Mouse (Mus musculus) lung, embryonic 16.5 days (tissue): ENCODE results near the gene Rasal3. TPM values are rescaled to one million over a fixed set of nuclear protein-coding genes. Genes with fewer than 3 reads are reported as not detected.
A peak's percentile ranks its signal among the peaks of the same experiment; 100 is the strongest.

Source experiments
- ATAC-seq: fragments of 200-750 bp; cut with Nextera tagmentation; 2 replicates; pipeline ENCODE4 v1.8.0; 2017; ENCODE audit warnings: low read depth, mild to moderate bottlenecking, moderate library complexity
- H3K27ac ChIP-seq: fragments of 300-500 bp; sonication (generic); 2 replicates; pipeline ENCODE4 v1.5.1; 2014; ENCODE audit warnings: mild to moderate bottlenecking, control low read depth, low read length
- H3K27me3 ChIP-seq: fragments of 300-500 bp; sonication (generic); 2 replicates; pipeline ENCODE4 v1.6.1; 2014; ENCODE audit warnings: low read depth, low read length, mixed read lengths; ENCODE audit not compliant: control insufficient read depth, insufficient read depth
- H3K36me3 ChIP-seq: fragments of 300-500 bp; sonication (generic); 2 replicates; pipeline ENCODE4 v1.6.1; 2014; ENCODE audit warnings: low read length; ENCODE audit not compliant: control insufficient read depth, insufficient read depth
- H3K4me1 ChIP-seq: fragments of 300-500 bp; sonication (generic); replicated peaks from 2 replicates; pipeline ENCODE4 v1.6.1; 2014; ENCODE audit warnings: low read length, mixed read lengths; ENCODE audit not compliant: control insufficient read depth, insufficient read depth
- H3K4me2 ChIP-seq: fragments of 300-500 bp; sonication (generic); 2 replicates; pipeline ENCODE4 v1.6.1; 2014; ENCODE audit warnings: low read depth, low read length, control low read depth
- H3K4me3 ChIP-seq: fragments of 300-500 bp; sonication (generic); 2 replicates; pipeline ENCODE4 v1.5.1; 2014; ENCODE audit warnings: mild to moderate bottlenecking, low read length, control low read depth
- H3K9ac ChIP-seq: fragments of 300-500 bp; sonication (generic); 2 replicates; pipeline ENCODE4 v1.6.1; 2014; ENCODE audit warnings: low read length, control low read depth
- H3K9me3 ChIP-seq: fragments of 300-500 bp; sonication (generic); 2 replicates; pipeline ENCODE4 v1.6.1; 2016; ENCODE audit warnings: low read length; ENCODE audit not compliant: control insufficient read depth
- WGBS: fragments of 180-500 bp; shearing (Covaris S2); extraction: QIAGEN DNeasy Blood & Tissue Kit; methylation state at CpG from one replicate; pipeline ENCODE4 v1.1.7; 2014; 5-methylcytosine and 5-hydroxymethylcytosine counted together
- polyA plus RNA-seq: library from polyadenylated mRNA; unstranded; fragments of >200 nt; fragmentation: Nextera tagmentation; extraction: Ambion mirVana; gene quantifications from 2 replicates; pipeline ENCODE4 v1.2.1, GENCODE M21; 2015

Rasal3 gene
- 1.7 and 4.0 TPM in 2 replicates for polyA plus RNA-seq

DNA sequence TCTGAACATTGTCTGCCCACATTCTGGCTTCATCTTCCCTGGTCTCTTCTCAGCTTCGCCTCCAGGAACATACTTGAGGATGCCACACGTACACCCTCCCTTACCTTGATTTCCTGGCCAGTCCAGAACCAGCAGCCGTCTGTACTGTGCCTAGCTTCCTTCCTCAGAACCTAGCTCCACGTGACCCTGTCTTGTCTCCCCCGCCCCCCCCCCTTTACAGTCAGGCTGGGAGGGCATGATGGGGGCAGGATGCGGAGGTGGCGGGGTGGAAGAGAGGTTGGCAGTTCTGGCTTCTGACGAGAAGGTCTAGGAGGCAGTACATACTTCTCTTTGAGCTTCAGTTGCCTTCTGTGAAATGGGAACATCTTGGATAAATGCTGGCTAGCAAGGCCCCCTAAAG, at the start of gene Rasal3:
Gene Rasal3 (minus strand): TSS at position 167 of the 400 bp plus-strand sequence.
- Histone ChIP-seq H3K4me1 (no peaks in the 10 kb centered on the region), H3K27me3 (peaks cover under 1% of the 10 kb centered on the region; the same call in 1 of the 2 replicates), H3K27ac (no peak within 1 kb of the TSS), H3K9ac (no peak within 1 kb of the TSS), H3K4me3 (no peak within 1 kb of the TSS), H3K9me3 (no peaks in the 10 kb centered on the region), H3K36me3 (no peaks in the 10 kb centered on the region), H3K4me2 (no peak within 1 kb of the TSS)
- WGBS, result 54% methylated on average over 8 of the region's 8 CpGs
- peak; percentile 36; the same call in 1 of the 2 replicates for ATAC-seq

DNA sequence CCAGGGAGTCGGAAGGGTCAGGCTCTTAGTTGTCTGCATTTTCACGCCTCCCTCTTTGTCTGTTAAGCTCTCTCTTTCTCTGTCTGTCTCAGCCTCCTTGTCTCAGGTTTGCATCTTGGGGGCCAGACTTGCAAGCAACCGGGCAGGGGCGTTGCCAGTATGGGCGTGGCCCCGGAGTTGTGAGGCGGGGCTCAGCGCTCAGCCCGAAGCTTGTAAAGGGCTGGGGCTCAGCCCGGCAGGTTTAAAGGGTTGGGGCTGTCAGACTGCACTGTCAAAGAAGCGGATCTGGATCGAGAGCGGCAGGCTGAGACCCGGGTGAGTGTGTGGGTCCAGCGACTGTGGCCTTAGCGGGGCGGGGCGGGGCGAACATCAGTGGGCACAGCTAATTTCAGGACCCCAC, 49.1 kb upstream of the Rasal3 start, which contains the start of gene Cyp4f39:
Gene Cyp4f39 (plus strand): TSS at position 242 of the 400 bp plus-strand sequence.
- Histone ChIP-seq H3K4me3 (peak within 1 kb of the TSS; percentile 34), H3K36me3 (no peaks in the 10 kb centered on the region), H3K27me3 (no peaks in the 10 kb centered on the region), H3K4me2 (peak within 1 kb of the TSS; percentile 49), H3K4me1 (0 out of 2 replicates have a peak, but pooled peaks cover 3% of the 10 kb centered on the region), H3K27ac (no peak within 1 kb of the TSS), H3K9ac (peak within 1 kb of the TSS; percentile 19; the same call in 1 of the 2 replicates), H3K9me3 (no peaks in the 10 kb centered on the region)
- ATAC-seq, result peak; percentile 47; the same call in 1 of the 2 replicates
- under 1% methylated on average over 19 of the region's 19 CpGs for WGBS

GRCm38 (mm10) chr17:32450844-32451537, 47.6 kb upstream of the Rasal3 start:
- Histone ChIP-seq H3K4me1 (0 out of 2 replicates have a peak, but pooled peaks cover 3% of the 10 kb centered on the region), H3K36me3 (no peaks in the 10 kb centered on the region), H3K4me3 (no peak overlapping the region), H3K27ac (no peak overlapping the region), H3K27me3 (no peaks in the 10 kb centered on the region), H3K4me2 (no peak overlapping the region), H3K9ac (no peak overlapping the region), H3K9me3 (peaks cover 2% of the 10 kb centered on the region; the same call in 1 of the 2 replicates)
- ATAC-seq, result no peak
- WGBS, result 22% methylated on average over 2 of the region's 2 CpGs

DNA sequence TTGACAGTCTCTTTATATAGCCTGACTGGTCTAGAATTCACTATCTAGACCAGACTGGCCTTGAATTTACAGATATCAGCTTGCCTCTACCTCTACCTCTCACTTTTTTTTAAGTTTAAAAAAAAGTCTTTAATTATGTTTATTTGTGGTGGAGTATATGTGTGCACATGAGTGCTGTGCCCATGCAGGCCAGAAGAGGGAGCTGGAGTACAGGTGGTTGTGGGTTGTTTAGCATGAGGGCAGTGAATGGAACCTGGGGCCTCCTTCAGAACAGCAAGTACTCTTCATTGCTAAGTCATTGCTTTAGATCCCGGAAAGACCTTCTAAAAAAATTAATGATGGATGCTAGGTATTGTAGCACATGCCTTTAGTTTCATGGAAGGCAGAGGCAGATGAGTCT, 45.7 kb upstream of the Rasal3 start:
- no peaks in the 10 kb centered on the region for H3K4me1 ChIP-seq
- H3K4me2 ChIP-seq, result no peak overlapping the region
- H3K36me3 ChIP-seq, result no peaks in the 10 kb centered on the region
- ATAC-seq, result no peak
- no peak overlapping the region for H3K27ac ChIP-seq
- H3K9ac ChIP-seq, result no peak overlapping the region
- 97% methylated on average over 1 of the region's 1 CpGs for WGBS
- H3K9me3 ChIP-seq, result peaks cover 2% of the 10 kb centered on the region; the same call in 1 of the 2 replicates
- no peak overlapping the region for H3K4me3 ChIP-seq
- no peaks in the 10 kb centered on the region for H3K27me3 ChIP-seq

- Histone ChIP-seq H3K9ac (no peak overlapping the region), H3K9me3 (peaks cover 2% of the 10 kb centered on the region; the same call in 1 of the 2 replicates), H3K27me3 (no peaks in the 10 kb centered on the region), H3K36me3 (no peaks in the 10 kb centered on the region), H3K27ac (no peak overlapping the region), H3K4me1 (no peaks in the 10 kb centered on the region), H3K4me2 (no peak overlapping the region), H3K4me3 (no peak overlapping the region)
- ATAC-seq, result no peak
Observed at GRCm38 (mm10) chr17:32447195-32447594, 43.8 kb upstream of the Rasal3 start.

DNA sequence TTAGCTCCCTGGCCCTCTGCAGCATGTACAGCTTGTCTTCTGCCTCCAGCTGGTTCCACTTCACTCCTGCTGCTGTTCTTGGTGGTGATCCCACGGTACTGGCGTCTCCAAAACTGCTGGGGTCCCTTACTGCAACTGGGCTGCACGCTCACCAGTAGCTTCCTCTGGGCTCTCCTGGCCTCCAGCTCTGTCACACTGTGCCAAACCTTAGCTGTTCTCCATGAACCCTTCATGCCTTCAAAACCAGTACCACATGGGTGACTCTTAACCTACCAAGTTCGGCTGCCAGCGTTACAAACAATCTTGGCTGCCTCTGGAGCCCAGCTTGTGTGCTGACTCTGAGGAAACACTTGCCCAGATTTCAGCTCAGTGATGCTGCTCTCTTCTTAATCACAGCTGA, 41.6 kb upstream of the Rasal3 start:
- Histone ChIP-seq H3K9ac (no peak overlapping the region), H3K4me1 (no peaks in the 10 kb centered on the region), H3K36me3 (no peaks in the 10 kb centered on the region), H3K9me3 (peaks cover 2% of the 10 kb centered on the region; the same call in 1 of the 2 replicates), H3K4me2 (no peak overlapping the region), H3K27me3 (no peaks in the 10 kb centered on the region), H3K27ac (no peak overlapping the region), H3K4me3 (no peak overlapping the region)
- no peak for ATAC-seq
- WGBS, result 68% methylated on average over 5 of the region's 5 CpGs

- Histone ChIP-seq H3K4me1 (no peaks in the 10 kb centered on the region), H3K27ac (no peak overlapping the region), H3K4me3 (no peak overlapping the region), H3K36me3 (no peaks in the 10 kb centered on the region), H3K9ac (no peak overlapping the region), H3K9me3 (peaks cover 2% of the 10 kb centered on the region; the same call in 1 of the 2 replicates), H3K4me2 (no peak overlapping the region), H3K27me3 (no peaks in the 10 kb centered on the region)
- 68% methylated on average over 6 of the region's 6 CpGs for WGBS
- no peak for ATAC-seq
Observed at GRCm38 (mm10) chr17:32443245-32443644, 39.9 kb upstream of the Rasal3 start.

DNA sequence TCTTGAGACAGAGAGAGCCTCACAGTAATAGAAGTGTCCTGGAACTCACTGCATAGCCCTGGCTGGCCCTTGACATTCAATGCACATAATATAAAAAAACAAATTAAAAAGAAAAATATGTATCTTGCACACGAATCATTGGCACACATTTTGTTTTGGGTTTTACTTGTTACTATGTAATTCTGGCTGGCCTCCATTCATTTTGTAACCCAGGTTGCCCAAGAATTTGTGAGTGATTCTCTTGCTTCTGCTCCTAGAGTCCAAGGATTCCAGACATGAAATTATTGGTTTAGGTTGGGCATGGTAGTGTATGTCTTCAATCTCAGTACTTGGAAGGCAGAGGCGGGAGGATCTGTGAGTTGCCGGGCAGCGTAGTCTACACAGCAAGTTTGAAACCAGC, 33.7 kb upstream of the Rasal3 start:
- no peak overlapping the region for H3K4me3 ChIP-seq
- no peak overlapping the region for H3K27ac ChIP-seq
- no peaks in the 10 kb centered on the region for H3K36me3 ChIP-seq
- no peak overlapping the region for H3K4me2 ChIP-seq
- WGBS, result 93% methylated on average over 4 of the region's 4 CpGs
- H3K9me3 ChIP-seq, result no peaks in the 10 kb centered on the region
- H3K9ac ChIP-seq, result no peak overlapping the region
- H3K4me1 ChIP-seq, result no peaks in the 10 kb centered on the region
- H3K27me3 ChIP-seq, result no peaks in the 10 kb centered on the region
- no peak for ATAC-seq

GRCm38 (mm10) chr17:32435151-32435550, 31.8 kb upstream of the Rasal3 start:
- Histone ChIP-seq H3K27ac (no peak overlapping the region), H3K9me3 (no peaks in the 10 kb centered on the region), H3K4me1 (no peaks in the 10 kb centered on the region), H3K27me3 (no peaks in the 10 kb centered on the region), H3K36me3 (no peaks in the 10 kb centered on the region), H3K9ac (no peak overlapping the region), H3K4me3 (no peak overlapping the region), H3K4me2 (no peak overlapping the region)
- 76% methylated on average over 5 of the region's 5 CpGs for WGBS
- no peak for ATAC-seq
